Comparison of ENCODE assay signal across 8 mouse cellular contexts in genomic region chr10:67096621-67097436, GRCm38 (mm10). TPM values are rescaled to one million over a fixed set of nuclear protein-coding genes. Genes with fewer than 3 reads are reported as not detected.
DNase-seq lines count a peak whose midpoint lies in the region; TF ChIP-seq lines count a peak whose summit lies in the region.

Gene Reep3, minus strand, starts transcription at chr10:67096945.

- peak within 1 kb of the TSS; percentile 77 for H3K4me3 ChIP-seq in cerebellum, adult 2 months (replicated peaks; ENCODE audit: insufficient read depth, low read depth, low read length)
- H3K4me3 ChIP-seq in hindbrain, embryonic 10.5 days, result peak within 1 kb of the TSS; percentile 87

- WGBS in cerebellum, adult 2 months, result 1% methylated on average over 94 of the region's 97 CpGs
- WGBS in hindbrain, embryonic 10.5 days, result 1% methylated on average over 97 of the region's 97 CpGs

- H3K27ac ChIP-seq in cerebellum, adult 2 months (ENCODE audit: insufficient read depth, low read length), result peak within 1 kb of the TSS; percentile 99
- peak within 1 kb of the TSS; percentile 100 for H3K27ac ChIP-seq in hindbrain, embryonic 10.5 days

- no peaks in the 10 kb centered on the region for H3K9me3 ChIP-seq in hindbrain, embryonic 10.5 days

- peaks cover 15% of the 10 kb centered on the region for H3K4me1 ChIP-seq in cerebellum, adult 2 months (ENCODE audit: control insufficient read depth, insufficient read depth, low read length)
- H3K4me1 ChIP-seq in hindbrain, embryonic 10.5 days (replicated peaks), result peaks cover 59% of the 10 kb centered on the region

- no peak for TF ChIP-seq CTCF in cerebellum, adult 2 months (IDR thresholded peaks at IDR 0.05; ENCODE audit: borderline replicate concordance, insufficient read depth, low read depth, low read length)

- peak; percentile 36; the same call in 1 of the 2 replicates for TF ChIP-seq POLR2A in cerebellum, adult 2 months (IDR thresholded peaks at IDR 0.05; ENCODE audit: borderline replicate concordance, insufficient read depth, low read length)

- DNase-seq in MN1 (ENCODE audit: low spot score), result peak; percentile 63
- peak; percentile 82 to 86 for DNase-seq in cerebellum, adult 2 months
- DNase-seq in frontal cortex, adult 2 months (ENCODE audit: extremely low spot score in 1 of 2, low spot score in 1 of 2), result peak in 1 of 2 experiments; percentile 59
- DNase-seq in hindbrain, embryonic 10.5 days (ENCODE audit: low spot score), result peak; percentile 74
- peak; percentile 65 to 84 for DNase-seq in layer of hippocampus, postnatal 10 days (ENCODE audit: low spot score in 2 of 2)
- DNase-seq in lung, postnatal 14 days, result peak; percentile 76
- DNase-seq in ovary, postnatal 36 days (ENCODE audit: low spot score), result peak; percentile 84
- peak; percentile 84 for DNase-seq in thymus, postnatal 14 days

- peaks cover 8% of the 10 kb centered on the region; the same call in 1 of the 2 replicates for H3K36me3 ChIP-seq in hindbrain, embryonic 10.5 days

- no peaks in the 10 kb centered on the region for H3K27me3 ChIP-seq in cerebellum, adult 2 months (ENCODE audit: control insufficient read depth, insufficient read depth, low read length)
- H3K27me3 ChIP-seq in hindbrain, embryonic 10.5 days (ENCODE audit: insufficient read depth, poor library complexity, severe bottlenecking), result no peaks in the 10 kb centered on the region

RNA-seq across cellular contexts. Expression of gene Reep3, which starts in this region (rescaled TPM):
- 44.0 and 45.2 TPM in 2 replicates for polyA plus RNA-seq in cerebellum, adult 2 months (2012; rRNA removed)
- 22.0 and 22.6 TPM in 2 replicates for polyA plus RNA-seq in frontal cortex, adult 2 months (2012; rRNA removed)
- polyA plus RNA-seq in hindbrain, embryonic 10.5 days (2016; fragmentation: Nextera tagmentation; extraction: Ambion mirVana), result 34.7 and 35.1 TPM in 2 replicates
- 10 to 100 TPM; 31.6 to 33.9 TPM for total RNA-seq in layer of hippocampus, postnatal 10 days (2021)
